Comparison of ENCODE assay signal across 27 mouse cellular contexts in genomic region chr11:89676922-89677321, GRCm38 (mm10).
DNase-seq lines count a peak whose midpoint lies in the region; ATAC-seq lines count a peak whose summit lies in the region.
"Had no signal": no experiment of that assay in that cellular context is flagged by ENCODE, and none has a peak within 500 bp of the region (broad histone marks: within the 10 kb centered on the region; RNA-seq: fewer than 3 reads in every experiment).

No protein-coding gene starts in this region.

- no peak overlapping the region for H3K9ac ChIP-seq in kidney, embryonic 15.5 days
- no peak overlapping the region for H3K9ac ChIP-seq in embryonic facial prominence, embryonic 15.5 days
- no peak overlapping the region for H3K9ac ChIP-seq in lung, embryonic 15.5 days
- H3K9ac ChIP-seq: embryonic facial prominence, embryonic 12.5 days; heart, embryonic 13.5 days; limb, embryonic 13.5 days; liver, embryonic 13.5 days had no signal

- H3K4me2 ChIP-seq in kidney, embryonic 15.5 days, result no peak overlapping the region
- no peak overlapping the region for H3K4me2 ChIP-seq in embryonic facial prominence, embryonic 15.5 days (replicated peaks)
- H3K4me2 ChIP-seq in lung, embryonic 15.5 days, result no peak overlapping the region
- H3K4me2 ChIP-seq: embryonic facial prominence, embryonic 12.5 days; heart, embryonic 13.5 days; limb, embryonic 13.5 days; liver, embryonic 13.5 days had no signal

- no peaks in the 10 kb centered on the region for H3K36me3 ChIP-seq in kidney, embryonic 15.5 days
- no peaks in the 10 kb centered on the region for H3K36me3 ChIP-seq in embryonic facial prominence, embryonic 15.5 days
- H3K36me3 ChIP-seq in lung, embryonic 15.5 days, result no peaks in the 10 kb centered on the region
- H3K36me3 ChIP-seq: embryonic facial prominence, embryonic 12.5 days; G1E; heart, embryonic 13.5 days; limb, embryonic 13.5 days; liver, embryonic 13.5 days had no signal

- no peak overlapping the region for H3K27ac ChIP-seq in kidney, embryonic 15.5 days
- H3K27ac ChIP-seq in embryonic facial prominence, embryonic 15.5 days (replicated peaks), result peak overlapping the region; percentile 69
- peak overlapping the region; percentile 53; the same call in 1 of the 2 replicates for H3K27ac ChIP-seq in lung, embryonic 15.5 days
- H3K27ac ChIP-seq: embryonic facial prominence, embryonic 12.5 days; heart, adult 2 months; heart, embryonic 13.5 days; hindbrain, postnatal 0 days; layer of hippocampus, adult 2 months; limb, embryonic 13.5 days; liver, embryonic 13.5 days; macrophage had no signal

- no peaks in the 10 kb centered on the region for H3K9me3 ChIP-seq in kidney, embryonic 15.5 days (replicated peaks)
- no peaks in the 10 kb centered on the region for H3K9me3 ChIP-seq in embryonic facial prominence, embryonic 15.5 days (replicated peaks)
- H3K9me3 ChIP-seq in lung, embryonic 15.5 days, result no peaks in the 10 kb centered on the region
- H3K9me3 ChIP-seq: embryonic facial prominence, embryonic 12.5 days; heart, embryonic 13.5 days; limb, embryonic 13.5 days; liver, embryonic 13.5 days had no signal

- H3K4me3 ChIP-seq in kidney, embryonic 15.5 days (replicated peaks), result no peak overlapping the region
- no peak overlapping the region for H3K4me3 ChIP-seq in embryonic facial prominence, embryonic 15.5 days (replicated peaks)
- H3K4me3 ChIP-seq in lung, embryonic 15.5 days, result no peak overlapping the region
- H3K4me3 ChIP-seq: embryonic facial prominence, embryonic 12.5 days; heart, adult 2 months; heart, embryonic 13.5 days; layer of hippocampus, adult 2 months; limb, embryonic 13.5 days; liver, embryonic 13.5 days had no signal

- 0 out of 2 replicates have a peak, but pooled peaks cover 2% of the 10 kb centered on the region for H3K4me1 ChIP-seq in kidney, embryonic 15.5 days
- peaks cover 16% of the 10 kb centered on the region for H3K4me1 ChIP-seq in embryonic facial prominence, embryonic 15.5 days
- peaks cover 13% of the 10 kb centered on the region; the same call in 1 of the 2 replicates for H3K4me1 ChIP-seq in lung, embryonic 15.5 days
- H3K4me1 ChIP-seq: liver, embryonic 13.5 days had no signal

- 27% methylated on average over 2 of the region's 2 CpGs for WGBS in kidney, embryonic 15.5 days
- WGBS in embryonic facial prominence, embryonic 15.5 days, result 29% methylated on average over 2 of the region's 2 CpGs
- WGBS in lung, embryonic 15.5 days, result 26% methylated on average over 2 of the region's 2 CpGs

- no peak for DNase-seq in kidney, postnatal 25 days
- peak; percentile 44 for DNase-seq in lung, postnatal 36 days
- DNase-seq in adrenal gland, adult 8-10 months, result no peak
- no peak for DNase-seq in spleen, postnatal 14 days (ENCODE audit: low spot score in 2 of 2)
- DNase-seq: cerebellum, adult 11-12 months; cerebellum, postnatal 10 days; gastrocnemius, postnatal 14 days; heart, adult 2 months; heart, postnatal 14 days; kidney, postnatal 10 days; layer of hippocampus, postnatal 36 days; liver, embryonic 13.5 days had no signal

- peak; percentile 40; the same call in 1 of the 2 replicates for ATAC-seq in kidney, embryonic 15.5 days (replicated peaks; ENCODE audit: low FRiP score)
- peak; percentile 63; the same call in 1 of the 2 replicates for ATAC-seq in embryonic facial prominence, embryonic 15.5 days (ENCODE audit: insufficient number of reproducible peaks, low FRiP score, low TSS enrichment, low read depth)
- ATAC-seq in lung, embryonic 15.5 days (ENCODE audit: borderline replicate concordance, extremely low read depth, low FRiP score, low TSS enrichment), result peak; percentile 77
- ATAC-seq: forebrain, embryonic 14.5 days; hindbrain, postnatal 0 days; intestine, postnatal 0 days; midbrain, embryonic 16.5 days; Patski had no signal

- no peaks in the 10 kb centered on the region for H3K27me3 ChIP-seq in kidney, embryonic 15.5 days
- no peaks in the 10 kb centered on the region for H3K27me3 ChIP-seq in embryonic facial prominence, embryonic 15.5 days
- H3K27me3 ChIP-seq in lung, embryonic 15.5 days, result no peaks in the 10 kb centered on the region
- H3K27me3 ChIP-seq: CH12.LX; embryonic facial prominence, embryonic 12.5 days; heart, embryonic 13.5 days; limb, embryonic 13.5 days; liver, embryonic 13.5 days; Patski had no signal
